Mouse (Mus musculus): ENCODE data around the gene Tmem200a.

Tmem200a gene

DNA sequence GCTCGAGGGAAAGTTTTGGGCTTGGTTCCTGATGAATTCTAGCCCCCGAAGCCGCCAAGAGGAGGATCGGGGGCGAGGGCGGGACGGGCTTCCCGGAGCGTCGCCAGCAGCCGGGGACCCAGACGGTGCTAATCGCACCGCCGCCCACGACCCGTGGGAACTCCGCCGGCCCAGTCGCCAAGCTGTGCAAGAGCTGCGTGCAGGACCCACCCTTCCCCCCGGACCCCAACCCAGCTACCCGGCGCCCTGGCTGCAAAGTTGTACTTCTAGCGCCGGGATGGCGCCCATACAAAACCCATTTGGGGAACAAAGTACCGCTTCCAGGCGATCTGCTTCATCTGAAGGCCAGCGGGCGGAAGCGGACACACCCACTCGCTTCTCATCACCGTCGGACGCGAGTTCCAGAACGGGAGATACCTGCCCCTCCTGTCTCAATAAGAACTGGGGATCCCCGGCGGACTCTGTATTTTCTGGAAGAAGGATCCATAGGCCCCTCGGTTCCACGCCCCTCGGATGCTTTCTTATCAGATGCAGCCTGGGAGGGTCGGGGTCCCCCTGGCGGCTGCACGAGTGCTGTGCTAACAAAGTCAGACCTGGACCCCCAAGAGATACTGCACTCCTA, at the start of gene Tmem200a:
Gene Tmem200a, minus strand, starts transcription at position 532 of the 622 bp plus-strand sequence.
- peak in 1 of 2 experiments; percentile 1 for DNase-seq (ENCODE audit: low spot score in 2 of 2)

DNA sequence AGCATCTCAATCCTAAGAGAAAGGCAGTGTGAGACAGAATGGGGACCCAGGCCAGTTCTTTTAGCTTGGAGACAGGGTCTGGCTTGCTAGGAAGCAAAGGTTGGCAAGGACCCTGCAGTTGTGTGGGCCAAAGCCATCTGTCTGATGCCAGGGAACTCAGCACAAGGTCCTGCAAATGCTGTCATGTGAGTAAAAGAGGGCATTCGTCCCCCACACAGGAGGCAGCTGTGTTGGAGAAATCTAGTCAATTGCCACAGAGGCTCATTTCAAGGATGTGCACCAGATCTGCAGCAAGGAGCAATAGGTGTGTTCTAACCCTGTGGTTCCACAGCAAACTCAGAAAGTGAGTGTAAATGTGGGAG, 41.0 kb upstream of the Tmem200a start:
- DNase-seq (ENCODE audit: low spot score in 2 of 2), result no peak

DNA sequence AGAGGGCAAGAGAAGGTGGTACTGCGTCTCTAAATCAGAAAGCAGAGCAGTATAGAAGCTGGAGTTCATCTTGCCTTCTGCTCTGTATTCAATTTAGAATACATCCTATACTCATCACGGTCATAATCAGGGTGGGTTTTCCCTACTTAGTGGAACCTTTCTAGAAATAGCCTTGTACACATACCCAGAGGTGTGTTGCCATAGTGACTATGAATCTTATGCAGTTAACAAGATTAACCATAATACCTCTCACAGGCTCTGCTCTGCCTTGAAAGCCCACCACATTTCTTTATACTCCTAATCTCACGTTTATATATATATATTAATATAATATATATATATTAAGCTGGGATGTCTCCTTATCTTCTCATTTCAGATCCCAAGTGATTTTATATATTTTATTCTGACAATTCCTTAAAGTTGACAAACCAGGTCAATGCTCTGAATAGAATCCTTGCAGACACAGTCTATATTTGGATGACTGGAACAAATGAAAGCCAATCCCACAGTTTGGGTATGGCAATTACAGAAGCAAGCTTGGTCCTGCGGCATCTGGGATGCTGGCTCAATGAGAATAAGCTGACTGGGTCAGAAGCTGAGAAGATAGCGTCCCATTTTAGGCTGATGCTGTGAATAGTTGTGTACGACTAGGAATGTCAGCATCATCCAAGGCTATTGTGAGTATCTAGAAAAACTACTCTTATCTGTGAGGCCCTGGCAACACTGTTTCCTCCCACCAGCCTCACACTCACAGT, 40.4 kb upstream of the Tmem200a start:
- DNase-seq (ENCODE audit: low spot score in 2 of 2), result no peak

DNA sequence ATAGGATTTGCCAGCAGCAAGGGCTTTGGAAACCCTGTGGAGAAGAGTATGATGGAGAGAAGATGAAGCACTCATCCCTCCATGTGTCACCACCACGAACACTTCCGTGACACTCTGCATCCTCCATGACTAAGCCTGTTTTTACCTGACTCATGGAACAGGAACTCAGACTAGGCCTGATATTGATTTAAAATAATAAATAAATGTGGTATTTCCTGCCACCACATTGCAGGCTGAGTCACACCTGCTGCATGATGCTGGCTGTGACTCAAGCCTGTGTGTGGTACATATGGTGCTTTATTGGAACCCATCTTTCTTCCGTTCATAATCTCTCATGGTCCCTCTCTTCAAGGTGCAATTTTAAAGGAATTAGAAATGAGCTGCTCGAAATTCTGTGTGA, 35.6 kb upstream of the Tmem200a start:
- DNase-seq (ENCODE audit: low spot score in 2 of 2), result no peak

DNA sequence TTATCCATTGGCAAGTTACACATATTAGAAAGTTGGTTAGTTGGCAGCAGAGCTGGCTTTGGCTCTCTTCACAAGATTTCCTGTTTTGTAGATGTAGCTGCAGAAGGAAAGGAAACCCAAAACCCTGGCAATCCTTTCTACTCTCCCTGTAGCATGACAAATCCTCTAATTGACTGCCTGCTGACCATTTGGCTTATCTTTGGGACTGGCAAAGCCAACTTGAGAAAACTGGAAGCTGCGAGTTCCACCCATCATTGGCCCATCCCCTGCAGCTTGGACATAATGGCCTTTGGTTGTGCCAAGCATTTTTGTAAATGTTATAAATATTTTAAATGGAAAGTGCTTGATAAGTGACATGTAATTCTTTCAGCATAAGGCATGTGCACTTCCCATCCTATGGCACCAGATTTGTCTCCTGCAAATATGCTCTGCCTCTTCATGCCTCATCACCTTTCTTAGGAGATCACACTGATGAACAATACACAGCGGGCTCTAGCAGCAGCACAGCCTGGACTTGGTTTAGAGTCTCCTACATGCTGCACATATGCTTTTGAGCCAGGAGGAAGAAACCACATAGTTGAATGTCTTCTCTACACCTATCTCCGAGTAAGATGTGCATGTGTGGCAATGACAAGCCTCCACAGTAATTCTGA, 24.6 kb upstream of the Tmem200a start:
- DNase-seq (ENCODE audit: low spot score in 2 of 2), result no peak

DNA sequence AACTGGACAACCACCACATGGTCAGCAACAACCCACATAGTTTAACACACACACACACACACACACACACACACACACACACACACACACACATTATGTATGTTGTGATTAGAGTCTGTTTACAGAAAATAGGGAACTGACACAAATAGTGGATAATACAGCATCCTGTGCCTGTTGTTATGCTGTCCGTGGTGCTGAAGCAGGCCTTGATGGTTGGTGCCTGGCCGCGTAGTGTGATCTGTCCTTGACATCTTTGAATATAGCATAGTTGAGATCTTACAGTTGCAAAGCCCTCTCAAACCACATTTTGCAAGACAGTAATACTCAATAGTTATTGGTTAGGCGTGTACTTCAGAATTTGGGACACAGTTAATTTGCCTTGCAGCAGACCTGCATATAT, 3.2 kb upstream of the Tmem200a start:
- no peak for DNase-seq (ENCODE audit: low spot score in 2 of 2)

DNA sequence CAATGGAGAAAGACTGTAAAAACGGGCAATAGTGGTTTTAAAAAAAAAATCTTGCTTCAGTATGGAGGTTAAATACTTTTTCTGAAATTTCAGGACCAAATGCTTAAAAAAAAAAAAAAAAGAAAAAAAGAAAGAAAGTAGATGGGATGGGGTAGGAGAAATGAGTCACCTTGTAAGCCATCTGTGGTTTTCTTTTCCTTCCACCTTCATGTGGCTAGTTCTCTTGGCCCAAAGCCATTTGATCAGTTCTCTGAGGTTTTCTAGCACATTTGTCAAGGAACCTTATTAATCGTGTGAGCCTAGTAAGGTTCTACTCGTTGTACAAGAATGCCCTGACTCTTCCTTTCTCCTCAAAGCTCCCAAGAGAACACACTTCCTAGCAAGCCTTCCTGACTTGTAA, 826 bp upstream of the Tmem200a start:
- DNase-seq (ENCODE audit: low spot score in 2 of 2), result no peak

DNA sequence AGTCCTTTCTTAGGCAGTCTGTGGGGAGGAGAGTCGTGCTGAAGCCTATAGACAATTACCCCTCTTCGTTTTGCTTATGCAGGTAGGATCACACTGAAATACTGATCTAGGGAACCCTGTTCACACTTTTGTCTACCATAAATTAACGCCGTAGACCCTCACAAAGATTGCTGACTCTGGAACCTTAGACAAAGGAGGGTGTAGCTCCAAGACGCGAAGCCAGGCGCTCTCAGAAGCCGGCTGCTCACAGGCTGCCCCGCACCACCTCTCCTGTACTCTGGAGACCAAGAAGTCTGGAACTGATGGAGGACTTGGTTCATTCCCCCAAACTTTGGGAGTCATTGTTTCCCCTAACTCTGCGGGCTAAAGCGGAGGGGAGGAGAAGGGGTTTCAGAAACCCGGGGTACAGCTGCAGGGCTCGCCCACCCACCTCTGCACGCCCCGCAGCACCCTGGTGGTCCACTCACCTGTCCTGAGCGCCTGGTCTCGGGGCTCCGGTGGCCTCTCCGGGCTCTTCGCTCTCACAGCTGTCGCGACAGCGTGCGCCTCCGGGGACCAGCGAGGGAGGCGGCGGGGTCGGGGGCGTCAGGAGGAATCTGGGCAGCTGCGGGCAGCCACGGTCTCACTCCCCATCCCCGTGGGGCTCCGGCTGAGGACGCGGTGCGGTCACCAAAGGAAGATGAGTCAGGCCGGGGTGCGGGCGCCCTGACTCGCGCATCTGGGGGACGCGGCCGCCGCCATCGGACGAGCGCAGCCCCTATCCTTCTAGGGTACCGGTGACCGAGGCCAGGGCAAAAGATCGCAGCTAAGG, 976 bp downstream of the Tmem200a start, which contains the start of gene Gm9767:
Gene Gm9767, plus strand, starts transcription at position 585 of the 811 bp plus-strand sequence.
- no peak for DNase-seq (ENCODE audit: low spot score in 2 of 2)

DNA sequence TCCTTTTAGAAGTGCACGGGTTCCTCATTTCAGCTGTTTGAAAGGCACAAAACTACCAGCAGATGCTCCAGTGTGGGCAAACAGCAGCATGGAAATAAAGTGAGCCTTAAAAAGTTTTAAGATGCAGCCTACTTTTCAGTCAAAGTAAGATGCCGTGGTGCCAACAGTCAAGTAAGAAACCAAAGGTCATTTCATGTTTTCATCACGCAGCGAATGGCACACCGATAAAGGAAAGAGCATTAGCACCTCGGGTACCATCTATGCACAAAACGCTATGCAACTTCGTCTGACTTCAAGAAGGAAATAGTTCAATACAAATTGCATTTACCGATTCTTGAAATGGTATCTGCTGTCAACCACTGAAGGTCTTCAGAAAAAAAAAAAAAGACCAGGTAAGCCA, 1.9 kb downstream of the Tmem200a start:
- DNase-seq (ENCODE audit: low spot score in 2 of 2), result no peak

DNA sequence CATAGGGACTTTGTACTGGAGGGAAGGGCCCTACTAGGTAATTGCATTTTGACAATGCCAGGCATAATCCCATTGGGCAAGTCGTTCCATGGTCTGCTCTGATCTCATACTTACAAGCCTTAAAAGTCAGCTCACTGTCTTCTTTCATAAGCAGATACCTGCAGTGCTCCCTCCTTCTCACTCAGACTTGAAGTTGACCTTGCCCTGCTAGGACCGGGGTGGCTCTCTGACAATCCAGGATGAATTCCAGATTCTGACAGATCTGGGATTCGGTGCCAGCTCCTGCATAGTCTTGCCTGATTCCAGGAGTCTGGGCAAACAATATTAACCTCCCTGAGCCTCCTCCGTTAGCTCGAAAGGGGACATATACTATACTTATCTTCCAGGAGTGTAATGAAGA, 6.9 kb downstream of the Tmem200a start:
- DNase-seq (ENCODE audit: low spot score in 2 of 2), result no peak

DNA sequence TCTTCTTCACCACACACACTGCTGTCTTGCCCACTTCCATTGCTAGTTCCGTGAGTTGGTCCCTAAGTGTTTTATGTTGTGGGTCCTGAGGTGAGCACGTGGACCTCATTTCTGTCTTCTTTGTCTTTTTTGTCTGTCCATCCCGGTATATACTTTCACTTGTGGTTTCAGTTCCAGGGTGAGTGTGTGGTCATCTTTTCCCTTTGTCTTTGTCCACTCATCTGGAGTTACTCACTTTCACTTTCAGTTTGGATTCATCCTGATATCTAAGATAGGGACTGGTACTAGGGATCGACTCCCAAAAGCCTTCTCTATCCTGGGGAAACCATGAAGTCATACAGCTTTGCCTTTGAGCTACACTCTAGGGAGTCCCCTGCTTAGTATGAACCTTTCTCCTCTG, 15.8 kb downstream of the Tmem200a start:
- DNase-seq (ENCODE audit: low spot score in 2 of 2), result no peak

DNA sequence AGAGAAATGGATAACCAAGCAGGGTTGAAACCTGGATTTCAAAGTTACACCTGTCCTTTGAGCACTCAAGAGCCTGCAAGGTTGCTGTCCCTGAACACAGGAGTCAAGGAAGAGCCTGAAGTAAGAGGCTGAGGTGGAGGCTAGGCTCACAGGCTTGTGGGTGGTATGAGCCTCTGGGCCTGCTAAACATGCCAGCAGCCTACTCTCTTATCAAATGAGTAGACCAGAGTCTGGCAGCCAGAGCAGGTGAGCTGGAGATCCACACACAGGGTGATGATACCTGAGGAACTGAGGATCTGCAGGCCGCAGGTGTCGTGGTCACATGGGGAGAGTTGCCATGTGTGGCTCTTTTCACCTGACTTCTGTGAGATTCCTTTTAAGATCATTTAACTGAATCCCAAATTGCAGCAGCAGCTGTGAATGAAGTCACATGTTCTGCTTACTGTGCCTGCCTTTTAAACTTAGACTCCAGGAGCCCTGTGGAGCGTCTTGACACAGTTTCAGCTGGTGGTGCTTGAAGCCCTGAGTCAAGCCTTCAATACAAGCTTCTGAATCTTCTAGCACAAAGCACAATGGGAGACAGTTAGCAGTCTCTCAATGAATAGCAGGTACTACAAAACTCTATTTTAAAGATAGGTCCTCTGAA, 19.1 kb downstream of the Tmem200a start:
- DNase-seq (ENCODE audit: low spot score in 2 of 2), result no peak

DNA sequence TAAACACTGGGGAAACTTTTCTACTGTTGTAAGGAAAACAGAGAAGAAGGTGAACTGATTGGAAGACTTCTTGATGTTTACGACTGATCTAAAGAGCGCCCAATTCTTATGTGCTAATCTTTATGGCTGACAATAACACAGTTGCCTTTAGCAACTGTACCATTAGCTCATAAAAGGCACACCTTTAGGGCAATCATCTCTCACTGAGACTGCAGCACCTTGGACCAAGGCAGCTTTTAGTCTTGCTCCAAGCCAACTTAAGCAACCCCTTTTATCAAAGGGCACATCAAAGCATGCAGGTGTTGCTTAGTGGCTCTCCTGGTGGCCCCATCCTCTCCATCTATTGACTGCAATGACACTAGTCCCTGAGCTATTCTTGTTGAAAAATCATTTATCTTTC, 27.7 kb downstream of the Tmem200a start:
- no peak for DNase-seq (ENCODE audit: low spot score in 2 of 2)

DNA sequence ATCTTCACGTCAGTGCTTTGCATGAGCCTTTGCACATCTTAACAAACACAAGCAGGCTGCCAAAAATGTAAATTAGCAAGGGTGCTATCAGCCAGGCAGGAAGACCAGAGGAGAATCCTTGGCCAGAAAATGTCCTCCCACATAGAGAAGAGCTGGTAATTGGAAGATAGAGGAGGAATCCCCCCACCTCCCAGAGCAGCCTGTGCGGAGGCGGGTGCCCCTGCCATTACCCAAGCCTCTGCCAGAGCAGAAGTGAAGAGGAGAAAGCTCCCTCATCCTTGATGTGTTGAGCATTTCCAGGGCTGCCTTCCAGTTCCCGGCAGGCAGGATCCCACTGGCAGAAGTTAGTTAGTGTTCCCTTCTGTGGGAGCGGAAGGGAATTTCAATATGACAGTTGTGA, 43.9 kb downstream of the Tmem200a start:
- no peak for DNase-seq (ENCODE audit: low spot score in 2 of 2)

DNA sequence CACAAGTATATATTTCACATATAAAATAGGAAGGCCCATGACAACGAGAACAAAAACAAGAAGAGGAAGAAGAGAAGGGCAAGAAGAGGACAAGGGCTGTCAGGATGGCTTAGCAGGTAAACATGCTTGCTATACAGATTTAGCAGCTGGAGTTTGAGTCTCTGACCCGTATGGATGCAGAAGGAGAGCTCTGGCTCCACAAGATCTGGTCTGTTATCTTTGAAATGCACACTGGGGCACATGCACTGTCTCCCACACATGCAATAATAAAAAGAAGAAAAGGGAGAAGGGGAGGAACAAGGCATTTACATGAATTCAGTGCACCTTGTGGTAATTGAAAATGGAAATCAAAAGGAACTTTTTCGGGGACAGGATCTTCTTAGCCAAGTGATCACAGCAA, 60.1 kb downstream of the Tmem200a start:
- no peak for DNase-seq (ENCODE audit: low spot score in 2 of 2)

DNA sequence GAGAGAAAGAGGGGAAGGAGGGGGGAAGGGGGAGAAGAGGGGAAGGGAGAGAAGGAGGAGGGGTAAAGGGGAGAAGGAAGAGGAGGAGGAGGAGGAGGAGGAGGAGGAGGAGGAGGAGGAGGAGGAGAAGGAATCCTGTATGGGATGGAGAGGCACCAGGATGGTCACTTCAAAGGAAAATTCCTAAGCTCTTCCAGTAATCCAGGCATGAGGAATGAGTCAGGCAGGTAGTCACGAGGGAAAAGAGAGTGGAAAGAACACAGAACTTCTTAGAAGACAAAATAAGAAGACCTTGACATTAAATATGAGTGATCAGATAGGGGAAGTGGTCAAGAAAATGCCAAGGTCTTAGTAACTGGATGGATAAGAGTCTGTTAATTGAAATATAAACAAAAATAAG, 64.6 kb downstream of the Tmem200a start:
- DNase-seq (ENCODE audit: low spot score in 2 of 2), result no peak

DNA sequence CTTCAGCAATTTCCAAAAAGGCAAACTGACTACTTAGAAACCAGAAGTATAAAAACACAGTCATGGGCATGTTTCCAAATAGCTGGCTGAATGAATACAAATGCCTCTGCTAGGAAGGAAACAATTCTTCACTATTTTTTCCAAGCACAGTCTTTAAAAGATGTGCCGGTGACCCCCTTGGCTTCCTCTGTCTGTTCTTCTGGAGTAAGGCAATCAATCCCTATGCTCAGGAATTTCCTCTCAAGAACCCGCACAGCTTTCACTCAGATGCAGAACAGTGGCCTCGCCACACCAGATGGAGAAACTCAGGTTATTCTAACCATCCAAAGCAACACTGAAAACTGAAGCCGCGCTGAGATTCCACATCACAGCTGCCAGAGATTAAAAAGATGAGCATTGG, 69.9 kb downstream of the Tmem200a start:
- DNase-seq (ENCODE audit: low spot score in 2 of 2), result no peak

DNA sequence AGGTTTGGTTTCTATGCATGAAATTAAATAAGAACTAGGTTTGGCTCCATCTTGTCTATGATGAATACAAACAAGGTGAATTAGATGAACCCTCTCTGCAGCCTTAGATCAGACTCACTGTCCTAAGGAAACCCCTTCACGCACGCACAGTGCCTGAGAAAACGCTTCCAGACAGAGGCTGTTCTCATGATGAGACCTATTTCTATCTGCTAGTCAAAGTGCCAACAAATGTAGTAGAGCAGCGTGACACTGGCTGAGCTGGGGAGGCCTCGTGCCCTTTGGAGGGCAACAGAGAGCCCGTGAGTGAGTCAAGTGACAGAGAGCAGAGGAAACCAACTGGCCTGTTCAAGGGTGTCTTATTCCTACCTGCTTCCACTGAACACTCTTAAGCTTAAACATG, 73.4 kb downstream of the Tmem200a start:
- DNase-seq (ENCODE audit: low spot score in 2 of 2), result no peak

DNA sequence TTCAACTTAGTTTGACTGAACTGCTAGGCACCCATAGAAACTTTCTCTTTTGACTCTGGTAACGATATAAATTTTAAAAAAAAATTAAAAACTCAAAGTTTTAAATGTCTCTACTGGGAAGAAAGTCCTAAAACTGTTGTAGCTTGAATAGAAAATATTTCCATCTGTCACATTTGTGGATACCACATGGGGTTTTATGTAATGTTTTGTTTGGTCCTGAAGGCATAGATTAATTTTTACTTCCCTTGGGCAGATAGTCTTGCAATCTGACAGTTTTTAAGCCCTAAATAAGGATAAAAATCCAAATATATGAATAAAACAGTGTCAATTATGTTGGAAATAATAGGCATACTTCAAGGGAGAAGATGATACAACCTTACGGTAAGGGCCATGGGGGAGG, 78.0 kb downstream of the Tmem200a start:
- no peak for DNase-seq (ENCODE audit: low spot score in 2 of 2)

DNA sequence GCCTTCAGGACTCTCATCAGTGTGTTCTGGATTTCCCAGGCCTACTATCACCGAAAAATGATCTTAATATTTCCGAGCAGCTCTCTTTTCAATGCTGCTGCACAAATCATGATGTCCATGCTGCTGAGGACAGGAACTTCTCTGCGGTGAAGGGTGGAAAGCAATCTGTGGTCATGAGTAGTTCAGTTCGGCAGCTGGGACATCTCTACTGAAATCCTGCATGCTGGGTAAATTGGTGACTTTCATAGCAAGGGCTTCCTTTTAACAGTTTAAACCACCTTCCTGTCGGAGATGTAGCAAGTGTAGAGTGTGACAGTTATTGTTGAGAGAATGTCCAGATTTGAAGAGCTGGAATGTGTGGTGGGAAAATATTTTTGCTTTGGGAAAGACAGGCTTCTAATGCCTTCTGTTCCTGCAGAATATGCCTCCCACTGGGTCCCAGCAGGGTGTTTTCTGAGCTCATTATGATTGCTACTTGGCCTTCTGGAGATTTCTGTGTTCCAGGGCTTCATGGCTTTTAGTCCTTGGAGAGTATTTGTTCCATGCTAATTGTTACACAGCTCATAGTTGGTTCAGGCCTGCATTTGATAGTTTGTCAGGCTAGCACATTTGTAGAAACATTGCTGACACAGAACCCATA, 79.4 kb downstream of the Tmem200a start:
- DNase-seq (ENCODE audit: low spot score in 2 of 2), result no peak

DNA sequence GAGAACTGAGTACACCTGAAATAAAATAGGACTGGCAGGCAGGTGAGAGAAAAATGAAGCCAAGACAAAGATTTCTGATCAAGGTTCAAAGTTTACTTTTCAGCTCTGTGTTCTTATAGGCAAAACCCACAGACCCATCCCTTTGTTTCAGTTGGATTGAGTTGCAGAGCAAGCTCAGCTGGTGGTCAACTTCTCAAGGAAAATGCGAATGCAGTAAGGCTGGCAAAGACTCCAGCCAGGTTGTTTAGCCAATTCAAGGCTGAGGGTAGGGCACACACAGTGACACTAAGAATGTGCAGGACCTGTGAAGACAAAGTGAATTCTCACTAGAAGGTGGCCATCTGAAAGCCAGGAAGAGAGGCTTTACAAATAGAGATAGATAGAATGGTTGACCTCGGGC, 94.8 kb downstream of the Tmem200a start:
- no peak for DNase-seq (ENCODE audit: low spot score in 2 of 2)

Measured in natural killer cell, adult 2 months (primary cell).